Mouse (Mus musculus): ENCODE results near the gene Bpifb1.
"Not testable (repeated sequence)": the region's sequence is repeated elsewhere in the genome, so short reads cannot be mapped to it uniquely, and the experiment has no call there.

The Bpifb1 gene

GRCm38 (mm10) chr2:154215191-154215590 lies 24.6 kb downstream of the Bpifb1 start:
- peak; percentile 59 for DNase-seq

DNA sequence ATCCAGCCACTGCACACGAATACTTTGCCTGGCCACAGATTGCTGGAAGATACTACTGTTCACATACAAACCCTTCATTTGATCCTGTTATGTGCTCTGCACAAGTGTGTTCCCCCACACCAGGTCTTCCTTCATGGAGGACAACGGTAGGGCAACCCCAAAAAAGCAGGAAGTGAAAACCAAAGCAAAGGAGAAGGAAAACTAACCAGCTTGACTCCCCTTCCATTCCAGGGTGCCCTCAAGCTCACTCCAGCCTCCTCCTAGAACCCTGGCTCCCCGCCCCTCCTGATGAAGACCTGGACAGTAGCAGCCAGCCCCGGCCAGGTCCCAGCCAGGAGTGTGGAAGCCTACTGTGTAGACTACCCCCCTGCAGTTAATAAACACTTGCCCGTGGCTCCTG lies 29.3 kb downstream of the Bpifb1 start:
- DNase-seq: no peak

DNA sequence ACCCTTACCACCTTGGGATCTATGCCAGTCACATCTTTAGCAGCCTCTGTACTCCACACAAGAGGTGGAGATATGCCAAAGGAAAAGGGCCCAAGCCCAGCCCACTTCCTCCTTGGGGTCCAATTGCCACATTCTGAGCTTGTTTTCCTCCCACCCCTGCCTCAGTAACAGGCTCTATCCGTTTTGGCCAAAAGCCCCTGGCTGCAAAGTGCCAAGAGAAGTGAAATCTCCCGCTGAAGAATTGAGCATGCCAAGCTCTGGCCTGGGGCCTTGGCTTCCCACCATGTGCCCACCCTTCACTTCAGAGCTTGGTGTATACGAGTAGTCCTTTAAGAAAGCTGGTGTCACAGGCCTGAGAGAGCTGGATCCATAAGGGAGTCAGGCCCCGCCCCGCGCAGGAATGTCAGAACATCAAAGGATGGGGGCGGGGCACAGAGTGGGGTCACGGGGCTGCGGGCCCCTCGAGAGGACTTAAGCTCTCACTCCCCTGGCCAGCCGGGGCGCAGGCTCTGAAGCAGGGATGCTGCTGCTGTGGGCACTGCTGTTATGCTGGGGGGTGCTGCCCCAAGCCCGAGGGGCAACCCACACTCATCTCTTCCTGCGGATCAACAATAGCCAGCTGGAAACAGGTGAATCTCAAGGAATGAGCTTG lies 32.8 kb downstream of the Bpifb1 start, which contains the start of gene Bpifb5:
Gene Bpifb5 (plus strand): TSS at position 478 of the 652 bp plus-strand sequence.
- no peak for DNase-seq

- no peak for DNase-seq
Measured at GRCm38 (mm10) chr2:154223917-154224273, 33.3 kb downstream of the Bpifb1 start.

DNA sequence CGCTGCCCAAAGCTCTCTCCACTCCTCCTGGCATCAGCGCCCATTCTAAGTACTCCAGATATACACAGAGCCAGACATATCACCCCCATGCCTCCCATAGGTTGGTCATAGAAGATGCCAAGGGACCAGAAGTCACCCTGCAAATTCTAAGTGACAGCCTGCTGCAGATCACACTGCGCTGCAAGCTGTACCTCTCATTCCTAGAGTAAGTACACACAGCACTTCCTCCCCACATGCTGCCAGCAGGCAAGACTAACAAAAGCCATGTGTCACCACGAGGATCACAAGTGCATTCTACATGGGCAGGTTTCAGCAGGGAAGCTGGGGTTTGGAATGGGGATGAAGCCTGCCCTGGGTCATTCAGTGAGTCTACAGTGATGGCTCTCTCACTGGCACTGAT lies 36.4 kb downstream of the Bpifb1 start:
- no peak for DNase-seq

DNA sequence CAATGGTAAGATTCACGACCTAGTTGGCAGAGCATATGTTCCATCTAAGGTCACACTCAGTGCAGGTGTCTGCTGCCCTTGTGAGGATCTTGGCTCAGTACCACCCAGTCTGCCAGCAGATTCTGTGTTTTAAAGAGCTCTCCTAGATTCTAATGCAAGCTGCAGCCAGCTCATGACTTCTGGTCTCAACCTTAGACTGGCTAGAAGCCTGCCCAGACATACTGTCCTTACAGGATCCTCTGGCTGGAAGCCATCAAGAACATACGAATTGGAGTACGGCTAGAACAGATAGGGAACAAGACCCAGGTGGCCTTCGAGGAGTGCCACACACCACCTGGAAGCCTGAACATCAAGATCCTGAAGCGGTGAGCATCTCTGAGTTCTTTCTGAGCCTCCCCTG lies 37.2 kb downstream of the Bpifb1 start:
- DNase-seq: no peak

DNA sequence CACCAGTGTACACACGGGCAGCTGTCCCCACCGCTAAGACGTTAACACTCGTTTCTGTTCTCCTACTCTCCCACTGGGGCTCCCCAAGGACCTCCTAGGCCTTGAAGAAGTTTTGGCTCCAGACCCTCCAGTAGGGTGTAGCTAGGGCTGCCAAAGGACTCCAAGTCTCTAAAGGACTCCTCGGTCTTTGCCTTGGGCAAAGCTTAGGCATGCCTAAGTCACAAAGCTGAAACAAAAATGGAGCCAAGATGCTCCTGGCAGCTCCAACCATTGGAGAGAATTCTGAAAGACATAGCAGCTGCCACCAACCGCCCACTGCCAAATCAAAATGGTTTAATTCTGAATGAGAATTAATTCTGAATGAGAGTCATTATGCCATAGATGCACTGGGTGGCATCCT lies 42.8 kb downstream of the Bpifb1 start:
- DNase-seq: no peak

DNA sequence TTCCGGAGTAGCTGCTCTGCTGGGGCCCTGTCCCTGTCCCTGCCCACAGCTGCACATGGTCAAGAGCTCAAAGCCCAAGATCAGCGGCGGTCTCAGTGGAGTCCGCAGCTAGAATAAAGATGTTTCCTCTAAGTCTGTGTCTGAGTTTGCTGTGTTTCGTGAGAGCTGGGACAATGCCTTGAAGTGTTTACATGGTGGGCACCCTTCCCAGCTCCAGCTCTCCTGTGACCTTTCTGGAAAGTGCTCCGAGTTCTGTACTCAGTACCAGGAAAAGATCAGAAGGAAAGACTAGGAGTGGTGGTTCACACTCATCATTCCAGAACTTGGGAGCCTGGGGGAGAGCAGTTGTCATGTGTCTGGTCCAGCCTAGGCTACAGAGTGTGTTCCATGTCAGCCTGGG lies 50.2 kb downstream of the Bpifb1 start:
- no peak for DNase-seq

DNA sequence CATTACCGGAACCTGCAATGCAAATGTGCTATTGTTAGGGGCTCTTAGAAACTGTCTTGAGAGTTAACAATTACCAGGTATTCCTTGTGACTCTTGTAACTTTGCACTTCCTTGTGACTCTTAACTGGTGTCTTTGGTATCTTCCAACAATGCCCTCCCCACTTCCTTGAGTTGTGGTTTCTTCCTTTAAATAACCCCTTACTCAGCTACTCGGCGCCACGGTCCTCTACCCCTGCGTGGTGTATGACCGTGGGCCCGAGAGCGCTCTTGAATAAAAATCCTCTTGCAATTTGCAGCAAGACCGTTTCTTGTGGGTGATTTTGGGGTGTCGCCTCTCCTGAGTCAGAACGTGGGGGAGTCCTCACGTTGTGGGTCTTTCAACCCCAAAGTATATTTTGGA lies 52.1 kb downstream of the Bpifb1 start:
- DNase-seq: not testable (repeated sequence)

GRCm38 (mm10) chr2:154243356-154244036 lies 52.9 kb downstream of the Bpifb1 start:
- no peak for DNase-seq

DNA sequence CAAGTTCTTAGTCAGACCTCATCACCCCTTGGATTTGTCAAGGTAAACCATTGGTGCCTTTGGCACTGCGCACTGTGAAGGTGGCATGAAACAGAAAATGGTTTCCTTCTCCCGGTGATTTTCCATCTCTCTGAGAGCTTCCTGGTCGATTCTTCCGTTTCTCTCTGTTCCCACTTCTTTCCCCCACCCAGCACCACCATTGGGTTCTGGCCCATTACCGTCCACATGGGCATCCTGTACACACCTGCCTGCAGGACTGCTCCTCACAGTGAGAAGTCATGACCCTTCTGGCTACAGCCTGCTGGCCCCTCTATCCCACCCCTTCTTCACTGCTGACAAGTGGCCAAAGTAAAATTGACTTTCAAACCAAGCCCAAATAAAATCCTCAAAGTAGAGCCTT lies 54.7 kb downstream of the Bpifb1 start:
- no peak for DNase-seq

DNA sequence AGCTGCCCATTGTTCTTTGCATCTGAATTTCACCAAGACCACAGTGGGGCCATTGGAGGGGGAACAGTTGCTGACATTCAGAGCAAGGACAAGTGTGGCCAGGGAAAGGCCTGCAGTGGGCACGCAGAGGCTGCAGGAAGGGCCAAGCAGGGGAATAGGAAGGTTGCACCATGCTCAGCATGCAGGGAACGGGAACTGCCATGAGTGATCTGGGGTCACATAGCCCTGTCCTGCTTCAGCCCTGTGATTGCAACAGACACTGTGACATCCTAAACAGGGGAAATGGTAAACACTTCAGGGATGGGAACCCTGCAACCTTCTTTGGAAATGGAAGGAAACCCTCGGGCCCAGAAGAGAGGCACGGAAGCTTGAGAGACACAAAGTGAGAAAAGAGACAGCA lies 64.6 kb downstream of the Bpifb1 start:
- not testable (repeated sequence) for DNase-seq

DNA sequence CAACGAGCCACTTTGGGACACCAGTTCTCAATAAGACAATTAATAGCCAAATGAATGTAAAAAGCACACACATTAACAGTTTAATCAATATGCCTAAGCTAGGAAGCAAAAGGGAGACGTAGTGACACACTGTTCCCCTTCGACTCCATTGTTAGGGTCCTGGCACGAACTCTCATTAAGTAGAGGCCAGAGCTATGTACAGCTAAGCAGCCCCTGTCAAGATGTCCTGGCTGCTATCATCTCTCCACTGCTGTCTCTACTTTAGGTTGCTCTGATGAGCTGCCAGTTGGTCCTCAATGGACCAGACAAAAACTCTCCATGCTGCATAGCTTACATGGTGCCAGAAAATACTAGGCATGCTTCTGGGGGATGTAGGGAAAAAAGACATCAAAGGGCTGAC lies 65.2 kb downstream of the Bpifb1 start:
- no peak for DNase-seq

DNA sequence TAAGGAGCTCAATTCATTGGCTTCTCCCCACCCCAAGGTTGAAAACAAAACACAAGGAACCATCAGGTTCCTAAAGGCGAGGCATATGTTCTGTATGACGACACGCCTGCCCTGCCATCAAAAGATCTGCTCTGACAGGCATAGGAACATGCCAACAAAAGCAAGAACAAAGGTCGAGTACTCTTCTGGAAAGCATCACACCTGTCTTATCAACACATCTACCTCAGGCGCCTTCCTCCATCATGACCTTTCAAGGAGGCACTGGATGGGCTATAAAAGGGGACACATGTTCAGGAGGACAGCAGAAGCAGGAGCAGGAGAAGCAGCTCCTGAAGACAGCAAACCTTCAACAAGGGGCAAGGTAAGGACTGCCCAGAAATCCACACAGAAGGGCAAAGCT lies 66.9 kb downstream of the Bpifb1 start, which contains the start of gene Bpifb9a:
Gene Bpifb9a (plus strand): TSS at position 301 of the 400 bp plus-strand sequence.
- DNase-seq: not testable (repeated sequence)

DNA sequence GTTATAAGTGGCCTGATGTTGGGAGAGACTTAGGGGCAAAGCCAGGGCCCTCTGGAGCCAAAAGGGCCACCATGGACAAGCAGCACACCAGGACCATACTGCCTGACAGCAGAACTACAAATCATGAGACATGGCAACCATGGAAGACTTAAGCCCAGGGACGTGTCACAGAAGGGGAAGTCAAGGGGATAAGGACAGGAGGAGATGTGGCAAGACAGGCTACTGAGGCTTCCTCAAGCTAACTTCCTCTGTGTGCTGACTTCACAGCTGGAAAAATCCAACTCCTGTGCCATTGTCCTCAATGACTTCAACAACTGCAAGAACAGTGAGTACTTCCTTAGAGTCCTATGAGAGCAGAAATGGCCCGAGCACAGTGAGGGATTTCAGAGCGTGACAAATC lies 73.8 kb downstream of the Bpifb1 start:
- not testable (repeated sequence) for DNase-seq

Measured in thymus, postnatal 25 days (tissue).